Mouse (Mus musculus) heart, postnatal 10 days (tissue): ENCODE results near the gene Mea1. TPM values are rescaled to one million over a fixed set of nuclear protein-coding genes. Genes with fewer than 3 reads are reported as not detected.

Source experiments
- DNase-seq, 2 experiments: peaks; one replicate each; pipeline ENCODE4 v3.0.0; 2021
- intact Hi-C: fragments of 180-260 bp; cut with DNase I; formaldehyde crosslinking; loops from one replicate; pipeline ENCODE4 v1.15.1; 2025
- total RNA-seq, 2 experiments: library from RNA; stranded (reverse); gene quantifications; 2 replicates each; pipeline ENCODE4 v1.2.3; 2021

The Mea1 gene
- total RNA-seq, 2 experiments from 2014 or later = 62.3 to 67.2 TPM

- DNase-seq = no peak
- intact Hi-C loops = loop anchor here (5.0 kb wide), 1 partner anchor 206 kb away; no protein-coding TSS in a partner anchor
Observed at GRCm38 (mm10) chr17:46728496-46728895, 49.9 kb downstream of the Mea1 start.

- peak in 1 of 2 experiments; percentile 30 for DNase-seq
Observed at GRCm38 (mm10) chr17:46728904-46729318, 50.3 kb downstream of the Mea1 start, which contains the start of gene Gnmt. Gnmt (minus strand) TSS chr17:46729168.

More at GRCm38 (mm10) chr17:46728904-46729318, 50.3 kb downstream of the Mea1 start, which contains the start of gene Gnmt:
- intact Hi-C loops = loop anchor here (5.0 kb wide), 1 partner anchor 207 kb away; no protein-coding TSS in a partner anchor

Other genes with a start within 250 kb of the Mea1 start
- gene Crip3, start 249.9 kb upstream of the Mea1 start, total RNA-seq = under 1 TPM in 1 of 2 experiments, not detected in 1; 0.26 TPM
- gene Slc22a7, start 240.3 kb upstream of the Mea1 start, total RNA-seq = not detected
- gene Ttbk1, start 191.1 kb upstream of the Mea1 start, total RNA-seq = under 1 TPM; 0.40 to 0.48 TPM
- 1 to 10 TPM; 3.7 to 4.0 TPM for gene Dnph1, start 182.1 kb upstream of the Mea1 start, total RNA-seq
- 10 to 100 TPM; 13.8 to 18.8 TPM for gene Cul9, start 132.4 kb upstream of the Mea1 start, total RNA-seq
- 100 to 1,000 TPM; 129 to 134 TPM for gene Srf, start 122.6 kb upstream of the Mea1 start, total RNA-seq
- gene Ptk7, start 49.3 kb upstream of the Mea1 start, total RNA-seq = 10 to 100 TPM; 19.5 to 22.3 TPM
- gene Klc4, start 32.8 kb upstream of the Mea1 start, total RNA-seq = 10 to 100 TPM; 23.8 to 28.2 TPM
- gene Mrpl2, start 32.6 kb upstream of the Mea1 start, total RNA-seq = 100 to 1,000 TPM; 117 to 122 TPM
- 10 to 100 TPM; 56.1 to 62.2 TPM for gene Cul7, start 28.5 kb upstream of the Mea1 start, total RNA-seq
- gene Rrp36, start 4.4 kb upstream of the Mea1 start, total RNA-seq = 10 to 100 TPM; 12.9 to 19.0 TPM
- gene Klhdc3, start 2.1 kb downstream of the Mea1 start, total RNA-seq = 100 to 1,000 TPM; 152 to 160 TPM
- 10 to 100 TPM; 36.5 to 38.5 TPM for gene Ppp2r5d, start 26.3 kb downstream of the Mea1 start, total RNA-seq
- 10 to 100 TPM; 18.9 to 19.9 TPM for gene Pex6, start 32.7 kb downstream of the Mea1 start, total RNA-seq
- under 1 TPM; 0.32 to 0.93 TPM for gene Gnmt, start 50.4 kb downstream of the Mea1 start, total RNA-seq
- 10 to 100 TPM; 23.9 to 25.8 TPM for gene Cnpy3, start 73.4 kb downstream of the Mea1 start, total RNA-seq
- not detected for gene Ptcra, start 84.9 kb downstream of the Mea1 start, total RNA-seq
- 10 to 100 TPM; 26.8 to 28.2 TPM for gene 2310039H08Rik, start 93.8 kb downstream of the Mea1 start, total RNA-seq
- 10 to 100 TPM; 58.6 to 69.7 TPM for gene Rpl7l1, start 103.9 kb downstream of the Mea1 start, total RNA-seq
- gene Bicral, start 179.7 kb downstream of the Mea1 start, total RNA-seq = 10 to 100 TPM; 12.7 to 15.4 TPM
- 10 to 100 TPM; 21.1 to 24.0 TPM for gene Tbcc, start 211.9 kb downstream of the Mea1 start, total RNA-seq
- not detected for gene Prph2, start 231.7 kb downstream of the Mea1 start, total RNA-seq